Mouse (Mus musculus) fibroblast of lung, adult 2 months (primary cell): ENCODE data around the gene E030018B13Rik.

Source experiments
- DNase-seq: peaks from one replicate; pipeline ENCODE4 v3.0.0-alpha.2; 2011; ENCODE audit warnings: low read depth

Gene E030018B13Rik

DNA sequence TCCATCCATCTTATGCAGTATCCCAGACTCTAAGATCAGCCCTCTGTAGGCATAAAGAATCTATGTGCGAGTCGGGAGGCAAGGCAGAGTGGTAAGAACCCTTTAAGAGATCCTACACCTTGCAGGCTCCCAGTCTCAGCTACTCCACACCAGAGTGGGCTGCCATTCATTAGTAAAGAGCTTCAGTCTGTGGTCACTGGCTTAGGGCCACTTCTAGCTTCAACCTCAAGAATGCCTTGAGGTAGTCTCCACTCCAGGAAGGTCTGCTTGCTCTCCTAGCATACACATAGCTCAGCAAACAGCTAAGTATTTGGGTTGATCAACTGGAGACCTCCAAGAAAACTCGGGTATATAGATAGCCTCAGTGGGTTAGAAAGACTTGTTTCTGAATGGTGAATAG lies 19.0 kb upstream of the E030018B13Rik start:
- DNase-seq = no peak

DNA sequence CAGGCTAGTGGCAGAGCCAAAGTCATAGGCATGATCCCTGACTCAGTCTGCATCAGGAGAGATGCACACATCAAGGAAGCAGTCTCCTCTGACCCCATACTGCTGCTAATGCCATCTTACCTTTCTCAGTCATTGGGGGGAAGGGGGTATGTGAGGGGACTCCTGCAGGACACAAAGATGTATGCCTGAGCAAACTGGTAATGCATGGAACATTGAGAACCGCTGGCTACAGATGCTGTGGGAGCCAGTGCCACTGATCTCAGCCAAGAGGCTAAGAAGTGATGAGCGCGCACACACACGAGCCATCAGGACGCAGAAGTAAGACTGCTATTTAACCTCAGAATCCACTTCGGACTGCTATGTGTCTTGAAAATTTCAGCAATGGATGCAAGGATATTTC lies 18.5 kb upstream of the E030018B13Rik start:
- DNase-seq = no peak

DNA sequence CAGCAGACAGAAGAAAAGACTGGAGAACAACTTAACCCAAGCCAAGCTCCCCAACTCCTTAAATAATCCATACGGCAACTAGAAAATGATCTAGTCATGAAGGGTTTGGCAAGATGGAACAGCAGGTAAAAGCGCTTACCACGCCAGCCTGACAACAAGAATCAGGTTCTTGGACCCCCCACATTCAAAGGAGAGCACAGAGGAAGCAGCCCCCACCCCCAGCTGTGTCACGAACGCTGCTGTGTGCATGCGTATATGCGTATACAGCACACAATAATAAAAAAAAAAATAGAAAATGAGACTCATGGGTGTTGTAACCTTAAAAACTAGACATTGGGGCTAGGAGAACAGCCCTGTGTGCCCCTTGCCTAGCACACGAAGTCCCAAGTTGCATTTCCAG lies 16.7 kb upstream of the E030018B13Rik start:
- no peak for DNase-seq

DNA sequence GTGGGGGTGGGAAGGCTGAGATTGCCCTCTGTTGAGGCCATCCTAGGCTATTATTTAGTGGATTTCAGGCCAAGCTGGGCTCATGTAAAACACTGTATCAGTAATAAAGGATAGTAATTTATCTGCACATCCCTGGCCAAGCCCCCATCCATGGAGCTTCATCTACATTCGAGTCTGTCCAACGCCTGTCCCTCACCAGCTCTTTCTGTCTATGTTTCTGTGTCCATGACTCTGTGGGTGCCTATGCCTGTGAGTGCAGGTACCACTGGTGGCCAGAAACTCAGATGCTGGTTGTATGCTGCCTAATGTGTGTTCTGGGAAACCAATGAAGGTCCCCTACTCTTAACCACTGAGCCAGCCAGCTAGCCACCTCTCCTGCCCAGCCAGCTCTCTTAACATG lies 16.2 kb upstream of the E030018B13Rik start:
- no peak for DNase-seq

GRCm38 (mm10) chr7:63901346-63901745 lies 15.3 kb upstream of the E030018B13Rik start:
- no peak for DNase-seq

DNA sequence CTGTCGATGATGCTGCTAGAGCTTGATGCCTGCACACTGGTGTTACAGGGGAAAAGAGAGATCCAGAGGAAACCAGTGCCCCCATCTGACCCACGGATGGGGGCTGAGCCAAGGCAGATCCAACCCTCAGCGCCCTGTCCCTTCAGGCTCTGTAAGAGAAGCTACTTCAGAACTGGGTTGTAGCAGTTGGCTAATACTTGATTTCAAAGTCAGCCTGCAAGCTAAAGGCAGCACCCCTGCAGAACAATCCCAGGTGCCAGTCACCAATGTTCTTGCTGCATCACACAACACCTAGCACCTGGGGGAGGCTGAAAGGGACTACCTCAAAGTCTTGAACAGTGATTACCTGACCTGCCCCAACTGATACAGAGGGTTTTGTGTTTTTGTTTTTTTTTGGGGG lies 14.7 kb upstream of the E030018B13Rik start:
- DNase-seq = no peak

DNA sequence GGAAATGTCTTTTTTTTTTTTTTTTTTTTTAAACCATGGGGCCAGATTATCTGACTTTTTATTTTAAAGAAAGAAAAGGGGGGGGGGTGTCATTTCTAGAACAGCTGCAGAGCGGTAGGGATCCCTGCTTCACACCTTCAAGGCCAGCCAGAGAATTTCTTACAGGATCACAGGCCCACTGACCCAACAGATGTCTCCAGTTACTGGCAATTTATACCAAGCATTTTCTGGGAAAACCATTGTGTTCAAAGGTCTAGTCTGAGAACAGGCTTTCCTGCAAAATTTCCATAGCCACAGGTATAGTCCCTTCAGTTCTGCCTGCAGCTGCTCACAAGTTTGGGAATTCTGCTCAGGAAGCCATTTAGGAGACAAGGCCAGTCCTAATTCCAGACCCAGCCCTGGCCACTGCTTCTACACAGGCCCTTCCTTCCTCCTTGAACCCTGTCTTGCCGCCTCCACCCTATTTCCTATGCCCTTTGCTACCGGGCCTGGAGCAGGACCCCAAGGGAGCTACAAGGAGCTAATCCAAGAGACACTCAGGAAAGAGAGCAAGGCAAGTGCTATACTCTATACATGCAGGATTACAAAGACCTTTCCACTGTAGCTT lies 13.9 kb upstream of the E030018B13Rik start:
- no peak for DNase-seq

- DNase-seq = no peak
Measured at GRCm38 (mm10) chr7:63903635-63904380, 12.8 kb upstream of the E030018B13Rik start.

DNA sequence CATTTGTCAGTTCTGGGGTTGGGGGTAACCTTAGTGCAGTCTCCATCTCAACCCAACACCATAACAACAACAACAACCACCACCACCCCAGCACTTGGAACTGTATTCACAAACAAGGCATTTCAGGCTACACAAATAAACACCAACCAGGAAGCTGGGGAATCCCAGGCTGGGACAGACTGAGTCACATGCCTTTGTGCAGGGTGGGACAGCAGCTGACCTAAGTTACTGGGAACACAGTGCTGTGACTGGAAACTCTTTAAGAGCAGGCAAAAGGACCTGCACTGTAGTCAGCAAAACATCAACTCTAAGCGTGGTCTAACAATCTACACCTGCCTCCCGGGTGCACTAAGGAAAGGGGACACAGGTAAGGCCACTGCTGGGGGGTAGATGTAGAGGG lies 11.5 kb upstream of the E030018B13Rik start:
- no peak for DNase-seq

- DNase-seq = no peak
Measured at GRCm38 (mm10) chr7:63905642-63906041, 11.0 kb upstream of the E030018B13Rik start.

GRCm38 (mm10) chr7:63907778-63908495 lies 8.7 kb upstream of the E030018B13Rik start:
- no peak for DNase-seq

DNA sequence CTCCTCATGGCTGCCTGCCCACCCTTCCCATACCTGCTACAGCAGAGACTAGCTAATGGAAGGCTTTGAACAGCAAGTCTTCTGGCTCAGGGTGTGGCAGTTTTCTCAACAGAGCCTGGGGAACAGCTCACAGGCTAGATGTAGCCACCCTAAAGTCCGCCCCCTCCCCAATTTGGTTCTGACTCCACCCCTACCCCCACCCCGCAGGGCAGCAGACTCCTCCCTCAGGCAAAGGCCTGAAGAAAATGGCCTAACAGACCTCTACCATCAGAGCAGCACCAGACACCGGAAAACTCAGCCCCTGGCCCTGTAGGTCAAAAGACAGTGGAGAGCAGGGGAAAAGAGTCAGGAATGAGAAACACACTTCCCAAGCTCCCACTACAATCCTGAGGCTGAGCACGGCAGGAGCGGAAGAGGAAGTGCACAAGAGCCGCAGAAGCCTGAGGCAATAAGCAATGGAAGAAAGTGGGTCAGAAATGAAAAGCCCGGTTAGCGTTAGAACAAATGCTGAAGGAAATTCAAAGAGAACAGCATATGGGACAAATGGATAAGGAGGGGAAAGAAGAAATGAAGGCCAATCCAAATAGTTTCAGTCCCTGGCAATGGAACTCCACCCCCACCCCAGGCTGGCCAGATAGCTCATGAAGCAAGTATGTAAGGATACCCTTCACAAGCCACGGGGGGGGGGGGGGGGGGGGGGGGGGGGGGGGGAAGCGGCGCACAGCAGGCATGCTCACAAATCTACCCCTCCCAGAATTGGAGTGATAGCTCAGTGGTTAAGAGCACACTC lies 8.0 kb upstream of the E030018B13Rik start:
- DNase-seq = no peak

GRCm38 (mm10) chr7:63910225-63910624 lies 6.4 kb upstream of the E030018B13Rik start:
- DNase-seq = no peak

DNA sequence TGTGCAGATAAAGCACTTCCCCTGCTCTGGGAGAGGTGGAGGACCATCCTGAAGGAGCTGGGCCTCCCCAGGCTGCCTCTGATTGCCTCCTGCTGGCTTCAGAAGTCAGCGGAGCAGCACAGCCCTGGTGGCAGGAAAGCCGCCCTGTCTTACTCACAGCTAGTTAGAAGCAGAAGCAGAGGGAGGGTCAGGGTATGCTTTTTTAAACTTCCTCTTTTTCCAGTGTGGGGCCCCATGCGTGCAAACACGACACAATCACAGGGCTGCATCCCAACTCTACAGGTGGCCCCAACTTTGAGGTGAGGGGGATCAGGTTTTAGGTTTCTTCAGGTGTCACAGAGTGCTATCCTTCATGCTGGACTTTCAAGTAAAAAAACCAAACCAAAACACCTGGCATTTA lies 5.7 kb upstream of the E030018B13Rik start:
- no peak for DNase-seq

GRCm38 (mm10) chr7:63911383-63912233 lies 5.0 kb upstream of the E030018B13Rik start:
- DNase-seq = no peak

- no peak for DNase-seq
Measured at GRCm38 (mm10) chr7:63912234-63912810, 4.3 kb upstream of the E030018B13Rik start.

DNA sequence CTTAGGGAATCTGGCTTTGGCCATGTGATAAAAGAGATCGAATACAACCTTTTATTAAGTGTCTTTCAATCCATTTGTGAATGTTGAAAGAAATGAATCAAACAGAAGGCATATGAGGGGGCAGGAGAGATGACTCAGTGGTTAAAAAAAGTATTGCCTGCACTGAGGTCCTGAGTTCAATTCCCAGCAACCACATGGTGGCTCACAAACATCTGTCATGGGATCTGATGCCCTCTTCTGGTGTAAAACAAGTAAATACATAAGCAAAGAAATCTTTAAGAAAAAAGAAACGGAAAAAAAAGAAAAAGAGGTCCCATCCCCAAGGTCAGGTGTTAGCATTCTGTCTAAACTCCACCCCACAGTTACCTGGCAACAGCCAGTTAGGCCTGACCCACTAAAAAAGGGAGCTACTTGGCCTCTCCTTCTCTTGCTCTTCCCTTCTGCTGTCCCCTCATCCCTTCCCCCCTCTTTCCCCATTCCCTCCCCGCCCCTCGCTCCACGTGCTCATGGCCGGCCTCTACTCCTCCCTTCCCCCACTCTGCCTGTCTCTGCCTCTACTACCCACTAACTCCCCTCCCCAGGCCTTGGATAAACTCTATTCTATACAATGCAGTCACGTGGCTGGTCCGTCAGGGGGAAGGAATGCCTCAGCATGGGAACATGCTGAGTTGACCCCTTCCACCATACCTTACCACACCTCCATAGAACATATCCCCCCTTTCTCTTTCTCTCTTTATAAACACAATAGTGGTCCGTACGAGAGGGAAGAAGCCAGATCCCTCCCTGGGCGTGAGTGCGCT lies 3.5 kb upstream of the E030018B13Rik start:
- DNase-seq = no peak

DNA sequence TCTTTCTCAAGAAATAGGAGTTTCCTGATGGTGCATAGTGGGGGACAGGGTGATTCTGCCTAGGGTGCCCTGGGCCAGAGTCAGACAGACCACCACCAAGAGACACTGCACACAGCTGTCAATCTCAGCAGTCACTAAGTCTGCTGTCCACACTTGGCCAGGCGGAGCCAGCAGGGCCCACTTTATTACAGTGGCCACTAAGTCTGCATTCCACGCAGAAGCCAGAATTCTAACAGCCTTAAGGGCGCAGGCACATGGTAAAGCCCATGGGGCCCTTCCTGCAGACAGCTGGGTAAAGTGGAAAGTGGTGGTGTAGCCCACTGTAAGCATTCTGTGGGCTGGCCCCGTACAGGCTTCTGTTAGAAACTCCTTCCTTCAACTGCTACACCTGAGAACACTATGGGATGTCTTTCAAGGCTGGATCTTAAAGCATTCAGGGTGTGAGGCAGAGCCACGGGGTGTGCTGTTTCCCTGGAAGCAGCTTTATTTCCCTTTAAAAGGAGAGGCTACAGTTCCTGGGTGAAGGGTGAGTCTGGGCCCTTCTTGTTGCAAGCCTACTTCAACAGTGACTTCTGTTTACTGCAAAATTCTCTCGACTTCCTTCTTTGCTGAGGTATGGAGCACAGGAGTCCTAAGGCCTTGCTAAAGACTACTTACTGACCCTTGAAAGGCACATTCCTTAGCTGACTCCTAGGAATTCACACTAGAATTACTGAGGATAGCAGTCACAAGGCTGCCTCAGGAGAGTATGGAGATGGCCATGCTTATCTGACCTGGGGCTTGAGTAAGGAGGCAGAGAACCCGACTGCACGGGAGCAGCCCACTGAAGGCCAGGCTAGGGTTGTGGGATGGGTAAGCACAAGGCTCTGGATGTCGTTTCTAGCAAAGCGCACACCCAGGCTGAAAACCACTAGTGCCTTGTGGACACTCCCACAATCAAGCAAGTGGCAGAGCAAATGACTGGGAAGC lies 2.6 kb upstream of the E030018B13Rik start:
- no peak for DNase-seq

DNA sequence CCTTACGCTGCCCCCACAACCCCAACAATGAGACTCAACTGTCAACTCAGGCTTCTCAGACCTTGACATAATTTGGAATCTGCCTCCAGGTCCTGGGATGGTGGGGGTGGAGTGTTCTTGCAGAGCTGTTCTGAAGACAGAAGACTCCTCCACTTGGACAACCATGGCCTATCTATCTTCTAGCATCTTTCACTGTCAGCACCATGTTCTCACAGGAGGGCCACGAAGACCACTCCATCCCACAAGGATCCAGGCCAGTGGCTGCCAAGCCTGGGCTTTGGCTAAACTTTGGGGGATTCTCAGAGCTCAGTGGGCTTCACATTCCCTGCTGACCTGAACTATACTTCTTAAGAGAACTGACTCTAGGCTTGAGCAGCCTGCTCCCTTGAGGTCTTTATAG lies 1.8 kb upstream of the E030018B13Rik start:
- DNase-seq = no peak
